Mouse (Mus musculus): ENCODE measurements around the gene Cym. TPM values are rescaled to one million over a fixed set of nuclear protein-coding genes. Genes with fewer than 3 reads are reported as not detected.

Gene Cym
- polyA plus RNA-seq, 1 experiment from 2014 or later = not detected

DNA sequence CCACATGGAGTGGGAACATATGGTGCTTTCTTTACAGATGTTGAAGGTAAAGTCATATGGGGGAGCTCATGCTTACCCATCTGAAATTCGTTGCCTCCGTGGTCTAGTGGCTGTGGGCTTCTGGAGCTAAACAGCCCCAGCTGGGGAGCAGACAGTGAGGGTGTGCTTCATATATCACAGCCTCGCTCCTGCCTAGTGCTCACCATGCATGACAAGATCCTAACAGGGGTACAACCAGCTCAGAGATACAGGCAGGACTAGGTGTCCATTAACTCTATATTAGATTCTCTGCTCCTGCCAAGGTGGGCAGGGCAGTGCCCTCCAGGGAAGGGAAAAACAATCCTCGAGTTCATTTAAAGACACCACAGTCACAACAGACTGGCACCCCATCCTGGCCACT lies 9.7 kb upstream of the Cym start:
- Histone ChIP-seq H3K36me3 (ENCODE audit: control insufficient read depth, insufficient read depth, low read length) (no peaks in the 10 kb centered on the region), H3K27ac (ENCODE audit: low read depth, low read length) (no peak overlapping the region), H3K27me3 (ENCODE audit: control insufficient read depth, insufficient read depth, low read length) (no peaks in the 10 kb centered on the region), H3K4me2 (replicated peaks; ENCODE audit: low read depth, low read length) (no peak overlapping the region), H3K4me3 (ENCODE audit: low read length) (no peak overlapping the region), H3K9me3 (ENCODE audit: control insufficient read depth, low read length) (no peaks in the 10 kb centered on the region), H3K9ac (ENCODE audit: low read depth, low read length) (no peak overlapping the region), H3K4me1 (ENCODE audit: control insufficient read depth, insufficient read depth, low read length) (peaks cover 6% of the 10 kb centered on the region)
- peak; percentile 68 for ATAC-seq (ENCODE audit: low FRiP score, low TSS enrichment)
- WGBS = 32% methylated on average over 4 of the region's 4 CpGs

DNA sequence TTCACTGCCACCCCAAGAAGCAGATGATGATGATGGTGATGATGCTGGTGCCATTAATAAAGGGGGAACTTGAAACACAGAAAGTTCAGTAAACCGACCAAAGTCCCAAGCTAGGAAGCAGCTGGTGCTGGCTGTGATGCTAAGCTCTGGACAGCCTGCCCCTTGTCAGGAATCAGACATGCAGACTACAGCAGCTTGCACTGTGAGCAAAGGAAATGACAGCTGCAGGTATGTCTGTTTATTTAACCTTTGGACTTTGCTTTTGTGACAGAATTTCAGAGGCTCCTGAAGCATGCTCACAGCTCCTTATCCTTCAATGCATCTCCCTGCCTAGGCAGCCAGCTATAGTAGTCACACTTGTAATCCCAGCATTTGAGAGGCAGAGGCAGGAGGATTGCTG lies 9.0 kb upstream of the Cym start, which contains the start of gene A630076J17Rik:
TSS of gene A630076J17Rik (plus strand) at position 88 of the 400 bp plus-strand sequence.
- Histone ChIP-seq H3K36me3 (ENCODE audit: control insufficient read depth, insufficient read depth, low read length) (no peaks in the 10 kb centered on the region), H3K4me3 (ENCODE audit: low read length) (no peak within 1 kb of the TSS), H3K27me3 (ENCODE audit: control insufficient read depth, insufficient read depth, low read length) (no peaks in the 10 kb centered on the region), H3K9me3 (ENCODE audit: control insufficient read depth, low read length) (no peaks in the 10 kb centered on the region), H3K9ac (ENCODE audit: low read depth, low read length) (no peak within 1 kb of the TSS), H3K4me1 (ENCODE audit: control insufficient read depth, insufficient read depth, low read length) (peaks cover 6% of the 10 kb centered on the region), H3K27ac (ENCODE audit: low read depth, low read length) (no peak within 1 kb of the TSS), H3K4me2 (replicated peaks; ENCODE audit: low read depth, low read length) (no peak within 1 kb of the TSS)
- ATAC-seq (ENCODE audit: low FRiP score, low TSS enrichment) = no peak
- WGBS = 19% methylated on average over 1 of the region's 1 CpGs

- 41% methylated on average over 5 of the region's 5 CpGs for WGBS
- H3K36me3 ChIP-seq (ENCODE audit: control insufficient read depth, insufficient read depth, low read length) = no peaks in the 10 kb centered on the region
- peaks cover 6% of the 10 kb centered on the region for H3K4me1 ChIP-seq (ENCODE audit: control insufficient read depth, insufficient read depth, low read length)
- no peak overlapping the region for H3K4me2 ChIP-seq (replicated peaks; ENCODE audit: low read depth, low read length)
- no peaks in the 10 kb centered on the region for H3K27me3 ChIP-seq (ENCODE audit: control insufficient read depth, insufficient read depth, low read length)
- no peaks in the 10 kb centered on the region for H3K9me3 ChIP-seq (ENCODE audit: control insufficient read depth, low read length)
- no peak overlapping the region for H3K9ac ChIP-seq (ENCODE audit: low read depth, low read length)
- no peak overlapping the region for H3K4me3 ChIP-seq (ENCODE audit: low read length)
- ATAC-seq (ENCODE audit: low FRiP score, low TSS enrichment) = no peak
- H3K27ac ChIP-seq (ENCODE audit: low read depth, low read length) = no peak overlapping the region
Observed at GRCm38 (mm10) chr3:107229822-107230221, 8.3 kb upstream of the Cym start.

DNA sequence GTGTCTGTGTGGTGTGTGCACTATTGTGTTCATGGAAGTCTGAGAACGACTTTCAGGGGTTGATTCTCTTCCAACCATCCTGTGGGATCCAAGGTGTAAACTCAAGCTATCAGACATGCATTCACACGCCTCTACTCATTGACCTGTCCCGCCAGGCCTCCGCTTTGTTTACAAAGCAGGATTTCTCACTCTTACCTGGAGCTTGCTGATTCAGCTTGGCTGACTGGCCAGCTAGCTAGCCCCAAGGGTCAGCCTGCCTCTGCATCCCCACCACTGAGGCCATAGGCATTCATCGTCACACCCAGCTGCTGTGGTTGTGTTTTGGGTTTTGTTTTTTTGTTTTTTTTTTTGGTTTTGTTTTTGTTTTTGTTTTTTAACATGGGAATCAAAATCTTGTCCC lies 7.7 kb upstream of the Cym start:
- H3K27ac ChIP-seq (ENCODE audit: low read depth, low read length) = no peak overlapping the region
- H3K36me3 ChIP-seq (ENCODE audit: control insufficient read depth, insufficient read depth, low read length) = no peaks in the 10 kb centered on the region
- H3K4me3 ChIP-seq (ENCODE audit: low read length) = no peak overlapping the region
- no peak overlapping the region for H3K9ac ChIP-seq (ENCODE audit: low read depth, low read length)
- no peaks in the 10 kb centered on the region for H3K27me3 ChIP-seq (ENCODE audit: control insufficient read depth, insufficient read depth, low read length)
- no peak overlapping the region for H3K4me2 ChIP-seq (replicated peaks; ENCODE audit: low read depth, low read length)
- no peak for ATAC-seq (ENCODE audit: low FRiP score, low TSS enrichment)
- peaks cover 2% of the 10 kb centered on the region; the same call in 1 of the 2 replicates for H3K9me3 ChIP-seq (ENCODE audit: control insufficient read depth, low read length)
- 81% methylated on average over 5 of the region's 5 CpGs for WGBS
- H3K4me1 ChIP-seq (ENCODE audit: control insufficient read depth, insufficient read depth, low read length) = peaks cover 6% of the 10 kb centered on the region

DNA sequence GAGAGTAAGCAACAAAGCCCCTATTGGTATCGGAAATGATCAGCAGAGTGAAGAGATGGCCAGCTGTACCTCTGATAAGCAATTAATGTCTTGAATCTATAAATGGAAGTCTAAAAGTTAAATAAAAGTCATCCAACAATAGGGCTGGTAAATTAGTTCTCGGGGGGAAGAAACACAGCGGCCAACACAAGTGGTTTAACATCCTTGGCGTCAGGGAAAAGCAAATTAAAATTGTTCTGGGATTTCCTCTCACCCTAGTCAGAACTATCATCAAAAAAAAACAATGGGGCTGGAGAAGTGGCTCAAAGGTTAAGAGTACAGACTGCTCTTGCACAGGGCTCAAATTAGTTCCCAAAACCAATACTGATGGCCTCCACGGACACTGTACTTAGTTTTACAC lies 4.3 kb upstream of the Cym start:
- no peak overlapping the region for H3K27ac ChIP-seq (ENCODE audit: low read depth, low read length)
- peaks cover 3% of the 10 kb centered on the region; the same call in 1 of the 2 replicates for H3K9me3 ChIP-seq (ENCODE audit: control insufficient read depth, low read length)
- H3K4me3 ChIP-seq (ENCODE audit: low read length) = no peak overlapping the region
- 85% methylated on average over 5 of the region's 5 CpGs for WGBS
- no peaks in the 10 kb centered on the region for H3K36me3 ChIP-seq (ENCODE audit: control insufficient read depth, insufficient read depth, low read length)
- no peaks in the 10 kb centered on the region for H3K27me3 ChIP-seq (ENCODE audit: control insufficient read depth, insufficient read depth, low read length)
- no peak for ATAC-seq (ENCODE audit: low FRiP score, low TSS enrichment)
- no peak overlapping the region for H3K9ac ChIP-seq (ENCODE audit: low read depth, low read length)
- H3K4me1 ChIP-seq (ENCODE audit: control insufficient read depth, insufficient read depth, low read length) = peaks cover 6% of the 10 kb centered on the region; the same call in 1 of the 2 replicates
- no peak overlapping the region for H3K4me2 ChIP-seq (replicated peaks; ENCODE audit: low read depth, low read length)

- H3K4me1 ChIP-seq (ENCODE audit: control insufficient read depth, insufficient read depth, low read length) = no peaks in the 10 kb centered on the region
- no peak overlapping the region for H3K4me2 ChIP-seq (replicated peaks; ENCODE audit: low read depth, low read length)
- no peak overlapping the region for H3K9ac ChIP-seq (ENCODE audit: low read depth, low read length)
- H3K27me3 ChIP-seq (ENCODE audit: control insufficient read depth, insufficient read depth, low read length) = no peaks in the 10 kb centered on the region
- no peak overlapping the region for H3K4me3 ChIP-seq (ENCODE audit: low read length)
- ATAC-seq (ENCODE audit: low FRiP score, low TSS enrichment) = no peak
- H3K9me3 ChIP-seq (ENCODE audit: control insufficient read depth, low read length) = peaks cover 3% of the 10 kb centered on the region; the same call in 1 of the 2 replicates
- H3K36me3 ChIP-seq (ENCODE audit: control insufficient read depth, insufficient read depth, low read length) = no peaks in the 10 kb centered on the region
- no peak overlapping the region for H3K27ac ChIP-seq (ENCODE audit: low read depth, low read length)
- 68% methylated on average over 1 of the region's 1 CpGs for WGBS
Observed at GRCm38 (mm10) chr3:107223230-107223629, 1.7 kb upstream of the Cym start.

- Histone ChIP-seq H3K4me2 (replicated peaks; ENCODE audit: low read depth, low read length) (no peak overlapping the region), H3K4me3 (ENCODE audit: low read length) (no peak overlapping the region), H3K9me3 (ENCODE audit: control insufficient read depth, low read length) (no peaks in the 10 kb centered on the region), H3K4me1 (ENCODE audit: control insufficient read depth, insufficient read depth, low read length) (no peaks in the 10 kb centered on the region), H3K27me3 (ENCODE audit: control insufficient read depth, insufficient read depth, low read length) (no peaks in the 10 kb centered on the region), H3K27ac (ENCODE audit: low read depth, low read length) (no peak overlapping the region), H3K9ac (ENCODE audit: low read depth, low read length) (no peak overlapping the region), H3K36me3 (ENCODE audit: control insufficient read depth, insufficient read depth, low read length) (no peaks in the 10 kb centered on the region)
- 91% methylated on average over 7 of the region's 7 CpGs for WGBS
- ATAC-seq (ENCODE audit: low FRiP score, low TSS enrichment) = no peak
Observed at GRCm38 (mm10) chr3:107218572-107218971, 3.0 kb downstream of the Cym start.

DNA sequence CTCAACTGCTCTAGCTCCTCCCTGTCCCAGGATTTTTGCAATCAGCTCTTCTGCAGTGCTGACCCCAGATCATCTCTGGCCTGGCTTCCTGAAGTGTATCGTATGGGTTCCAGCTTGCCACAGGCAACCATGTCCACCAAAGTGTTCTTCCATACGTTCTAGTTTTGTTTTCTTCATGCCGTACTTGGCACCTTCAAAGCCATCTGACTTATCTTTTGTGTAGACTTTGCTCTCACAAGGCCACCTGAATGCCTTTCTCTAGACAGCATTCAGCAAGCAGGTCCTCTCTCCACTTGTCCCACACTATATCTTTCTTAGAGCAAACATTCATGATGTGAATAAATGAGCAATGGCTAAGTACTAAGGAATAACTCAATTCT lies 4.4 kb downstream of the Cym start:
- Histone ChIP-seq H3K27me3 (ENCODE audit: control insufficient read depth, insufficient read depth, low read length) (no peaks in the 10 kb centered on the region), H3K4me2 (replicated peaks; ENCODE audit: low read depth, low read length) (no peak overlapping the region), H3K4me3 (ENCODE audit: low read length) (no peak overlapping the region), H3K27ac (ENCODE audit: low read depth, low read length) (no peak overlapping the region), H3K36me3 (ENCODE audit: control insufficient read depth, insufficient read depth, low read length) (no peaks in the 10 kb centered on the region), H3K9ac (ENCODE audit: low read depth, low read length) (no peak overlapping the region), H3K4me1 (ENCODE audit: control insufficient read depth, insufficient read depth, low read length) (no peaks in the 10 kb centered on the region), H3K9me3 (ENCODE audit: control insufficient read depth, low read length) (no peaks in the 10 kb centered on the region)
- WGBS = 83% methylated on average over 3 of the region's 3 CpGs
- no peak for ATAC-seq (ENCODE audit: low FRiP score, low TSS enrichment)

GRCm38 (mm10) chr3:107216400-107217100 lies 5.0 kb downstream of the Cym start:
- no peak for ATAC-seq (ENCODE audit: low FRiP score, low TSS enrichment)
- H3K9me3 ChIP-seq (ENCODE audit: control insufficient read depth, low read length) = no peaks in the 10 kb centered on the region
- H3K27ac ChIP-seq (ENCODE audit: low read depth, low read length) = no peak overlapping the region
- H3K9ac ChIP-seq (ENCODE audit: low read depth, low read length) = no peak overlapping the region
- H3K36me3 ChIP-seq (ENCODE audit: control insufficient read depth, insufficient read depth, low read length) = no peaks in the 10 kb centered on the region
- 72% methylated on average over 8 of the region's 8 CpGs for WGBS
- no peaks in the 10 kb centered on the region for H3K4me1 ChIP-seq (ENCODE audit: control insufficient read depth, insufficient read depth, low read length)
- no peak overlapping the region for H3K4me2 ChIP-seq (replicated peaks; ENCODE audit: low read depth, low read length)
- no peak overlapping the region for H3K4me3 ChIP-seq (ENCODE audit: low read length)
- H3K27me3 ChIP-seq (ENCODE audit: control insufficient read depth, insufficient read depth, low read length) = no peaks in the 10 kb centered on the region

Measured in kidney, embryonic 14.5 days (tissue).